Mouse (Mus musculus) colon, adult 2 months (tissue): ENCODE data around the gene Far1. TPM values are rescaled to one million over a fixed set of nuclear protein-coding genes. Genes with fewer than 3 reads are reported as not detected.

ENCODE experiments used
- polyA plus RNA-seq: library from polyadenylated mRNA; depleted of rRNA; stranded (reverse); fragments of >200 nt; gene quantifications from 2 replicates; pipeline ENCODE4 v1.2.3, GENCODE M21; 2012; rRNA removed

Far1 gene
- polyA plus RNA-seq, result 10.2 and 11.5 TPM in 2 replicates

DNA sequence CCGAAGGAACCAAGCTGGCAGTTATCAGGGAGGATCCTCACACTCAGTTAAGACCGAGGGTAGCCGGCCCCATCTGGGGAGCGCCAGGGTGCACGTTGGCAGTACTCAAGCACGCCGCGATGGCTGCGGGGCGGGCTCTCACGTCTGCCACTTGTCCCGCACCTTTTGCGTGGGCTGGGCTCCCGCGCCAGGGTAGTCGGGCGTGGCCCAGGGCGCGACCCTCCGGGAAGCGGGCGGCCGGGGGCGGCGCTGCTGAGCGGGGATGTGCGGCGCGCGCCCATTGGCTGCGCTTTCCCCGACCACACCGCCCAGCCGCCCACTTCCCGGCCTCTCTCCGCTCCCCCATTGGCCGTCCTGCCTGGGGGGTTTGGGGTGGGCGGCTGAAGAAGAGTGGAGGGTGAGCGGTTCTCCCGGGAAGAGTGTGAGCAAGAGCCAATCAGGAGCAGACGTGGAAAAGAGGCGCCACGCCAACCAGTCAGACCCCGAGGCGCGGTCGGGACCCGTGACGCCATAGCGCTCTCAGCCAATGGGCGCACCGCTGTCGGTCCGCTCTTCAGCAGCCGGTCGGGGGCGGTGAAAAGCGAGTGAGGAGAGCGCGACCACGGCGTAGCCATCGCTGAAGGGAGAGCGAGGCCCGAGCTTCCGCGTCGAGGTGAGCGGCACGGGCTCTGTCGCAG lies at the start of gene Far1:
Gene Far1, plus strand, starts transcription at position 549 of the 677 bp plus-strand sequence.

Other genes with a start within 250 kb of the Far1 start
- gene Btbd10, start 144.4 kb upstream of the Far1 start, polyA plus RNA-seq, result 9.6 and 10.6 TPM in 2 replicates
- gene Pth, start 125.3 kb upstream of the Far1 start, polyA plus RNA-seq, result not detected in 2 replicates